Mouse (Mus musculus): Measurements from ENCODE around the gene Ppp1r16b. TPM values are rescaled to one million over a fixed set of nuclear protein-coding genes. Genes with fewer than 3 reads are reported as not detected.

The Ppp1r16b gene
- total and polyA plus RNA-seq, 3 experiments: 0.16 to 0.75 TPM; not detected in 1

DNA sequence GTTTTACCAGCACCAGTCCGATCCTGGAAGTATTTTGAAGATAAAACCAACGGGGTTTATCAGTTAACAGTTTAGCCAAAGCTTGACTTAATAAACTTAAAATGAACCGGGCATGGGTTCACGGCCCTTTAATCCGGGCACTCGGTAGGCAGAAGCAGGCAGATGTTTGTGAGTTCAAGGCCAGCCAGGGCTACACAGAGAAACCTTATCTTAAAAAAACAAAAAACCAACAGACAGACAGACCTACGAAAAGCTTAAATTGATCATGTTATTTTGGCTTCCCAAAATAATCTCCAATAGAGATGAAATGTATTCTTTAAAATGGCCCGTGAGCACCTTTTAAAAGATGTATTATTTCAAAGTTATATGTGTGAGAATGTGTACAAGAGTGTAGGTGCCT lies 39.5 kb upstream of the Ppp1r16b start:
- H3K4me1 ChIP-seq (ENCODE audit: insufficient read depth, low read depth, low read length): peaks cover 33% of the 10 kb centered on the region
- ATAC-seq (ENCODE audit: extremely low read depth, insufficient number of reproducible peaks, low FRiP score, poor library complexity, severe bottlenecking) (no peak), DNase-seq (ENCODE audit: low spot score) (no peak)
- H3K9me3 ChIP-seq (replicated peaks): no peaks in the 10 kb centered on the region
- H3K4me3 ChIP-seq (ENCODE audit: low read depth, low read length): peak overlapping the region; percentile 96
- TF ChIP-seq TAL1 (conservative IDR thresholded peaks at IDR 0.05; ENCODE audit: low read depth, low read length): no peak
- no peak for TF ChIP-seq POLR2AphosphoS5 (IDR thresholded peaks at IDR 0.05; ENCODE audit: insufficient replicate concordance, low read depth, low read length)
- TF ChIP-seq GATA2 (IDR thresholded peaks at IDR 0.05; ENCODE audit: borderline replicate concordance, low read depth, low read length): no peak
- TF ChIP-seq GATA1 (IDR thresholded peaks at IDR 0.05; ENCODE audit: borderline replicate concordance, low read length): no peak
- no peak for TF ChIP-seq CTCF (IDR thresholded peaks at IDR 0.05; ENCODE audit: low read depth, low read length)
- peaks cover 9% of the 10 kb centered on the region for H3K27me3 ChIP-seq (ENCODE audit: insufficient read depth, low read length)
- peaks cover 46% of the 10 kb centered on the region for H3K36me3 ChIP-seq (replicated peaks)

DNA sequence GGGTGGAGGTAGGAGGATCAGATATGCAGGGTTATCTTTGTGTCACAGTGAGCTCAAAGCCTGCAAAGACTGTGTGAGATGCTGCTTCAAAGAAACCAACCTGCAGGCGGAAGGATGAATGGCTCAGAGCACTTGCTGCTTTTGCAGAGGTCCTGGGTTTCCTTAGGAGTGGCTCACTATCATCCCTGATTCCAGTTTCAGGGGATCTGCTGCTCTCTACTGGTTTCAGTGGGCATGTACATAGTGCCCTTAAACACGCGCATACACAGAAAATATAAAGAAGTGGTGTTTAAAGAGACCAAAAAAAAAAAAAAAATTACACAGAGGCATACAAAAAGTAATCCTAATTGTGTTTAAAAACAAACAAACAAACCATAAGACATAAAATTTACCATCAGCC lies 36.3 kb upstream of the Ppp1r16b start:
- no peaks in the 10 kb centered on the region for H3K27me3 ChIP-seq (ENCODE audit: insufficient read depth, low read length)
- peak; percentile 36; the same call in 1 of the 2 replicates for ATAC-seq (ENCODE audit: extremely low read depth, insufficient number of reproducible peaks, low FRiP score, poor library complexity, severe bottlenecking)
- TF ChIP-seq CTCF (IDR thresholded peaks at IDR 0.05; ENCODE audit: low read depth, low read length) (no peak), GATA2 (IDR thresholded peaks at IDR 0.05; ENCODE audit: borderline replicate concordance, low read depth, low read length) (no peak), POLR2AphosphoS5 (IDR thresholded peaks at IDR 0.05; ENCODE audit: insufficient replicate concordance, low read depth, low read length) (no peak), GATA1 (IDR thresholded peaks at IDR 0.05; ENCODE audit: borderline replicate concordance, low read length) (no peak), TAL1 (conservative IDR thresholded peaks at IDR 0.05; ENCODE audit: low read depth, low read length) (no peak)
- DNase-seq (ENCODE audit: low spot score): no peak
- H3K36me3 ChIP-seq (replicated peaks): peaks cover 78% of the 10 kb centered on the region
- H3K4me3 ChIP-seq (ENCODE audit: low read depth, low read length): no peak overlapping the region
- H3K4me1 ChIP-seq (ENCODE audit: insufficient read depth, low read depth, low read length): peaks cover 33% of the 10 kb centered on the region
- H3K9me3 ChIP-seq (replicated peaks): no peaks in the 10 kb centered on the region

DNA sequence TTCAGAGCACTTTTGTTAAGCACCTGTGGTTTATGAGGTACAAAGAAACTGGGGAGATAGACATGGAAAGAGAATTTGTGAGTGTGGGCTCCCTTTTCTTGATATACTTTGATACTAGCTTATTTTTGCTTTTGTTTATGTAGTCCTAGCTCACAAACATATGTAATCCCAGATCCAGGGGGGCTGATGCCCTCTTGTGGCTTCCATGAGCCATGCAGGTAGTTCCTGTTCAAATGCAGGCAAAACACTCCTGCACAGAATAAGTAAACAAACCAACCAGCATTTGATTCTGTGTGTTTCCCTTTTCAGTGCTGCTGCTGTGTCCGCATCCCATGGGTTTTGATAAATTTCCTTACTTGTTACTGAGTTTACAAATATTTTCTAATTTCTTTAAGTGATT lies 35.8 kb upstream of the Ppp1r16b start:
- Histone ChIP-seq H3K27me3 (ENCODE audit: insufficient read depth, low read length) (no peaks in the 10 kb centered on the region), H3K36me3 (replicated peaks) (peaks cover 81% of the 10 kb centered on the region), H3K4me1 (ENCODE audit: insufficient read depth, low read depth, low read length) (peaks cover 32% of the 10 kb centered on the region), H3K9me3 (replicated peaks) (no peaks in the 10 kb centered on the region), H3K4me3 (ENCODE audit: low read depth, low read length) (no peak overlapping the region)
- ATAC-seq (ENCODE audit: extremely low read depth, insufficient number of reproducible peaks, low FRiP score, poor library complexity, severe bottlenecking) (no peak), DNase-seq (ENCODE audit: low spot score) (no peak)
- TF ChIP-seq TAL1 (conservative IDR thresholded peaks at IDR 0.05; ENCODE audit: low read depth, low read length): no peak
- no peak for TF ChIP-seq GATA1 (IDR thresholded peaks at IDR 0.05; ENCODE audit: borderline replicate concordance, low read length)
- TF ChIP-seq GATA2 (IDR thresholded peaks at IDR 0.05; ENCODE audit: borderline replicate concordance, low read depth, low read length): no peak
- no peak; the same call in 1 of the 2 replicates for TF ChIP-seq CTCF (IDR thresholded peaks at IDR 0.05; ENCODE audit: low read depth, low read length)
- no peak for TF ChIP-seq POLR2AphosphoS5 (IDR thresholded peaks at IDR 0.05; ENCODE audit: insufficient replicate concordance, low read depth, low read length)

DNA sequence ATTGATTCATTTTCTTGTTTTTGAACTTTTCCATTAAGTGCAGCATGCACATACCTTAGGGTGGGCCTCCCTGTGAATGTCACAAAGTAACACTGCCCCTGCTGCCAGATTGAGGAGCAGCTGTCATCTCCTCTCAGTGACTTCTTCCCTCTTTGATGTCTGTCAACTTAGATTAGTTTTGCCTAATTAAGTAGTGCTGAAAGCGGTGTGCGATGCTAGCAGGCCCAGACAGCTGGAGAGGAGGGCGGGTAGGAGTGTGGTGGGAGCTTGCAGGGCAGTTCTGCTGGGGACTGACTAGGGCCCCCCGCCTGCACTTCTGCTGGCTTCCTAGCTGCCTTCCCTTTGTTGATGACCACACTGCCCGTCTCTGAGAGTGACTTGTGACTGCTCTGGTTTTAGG lies 33.3 kb upstream of the Ppp1r16b start:
- DNase-seq (ENCODE audit: low spot score): no peak
- H3K36me3 ChIP-seq (replicated peaks): peaks cover 98% of the 10 kb centered on the region

DNA sequence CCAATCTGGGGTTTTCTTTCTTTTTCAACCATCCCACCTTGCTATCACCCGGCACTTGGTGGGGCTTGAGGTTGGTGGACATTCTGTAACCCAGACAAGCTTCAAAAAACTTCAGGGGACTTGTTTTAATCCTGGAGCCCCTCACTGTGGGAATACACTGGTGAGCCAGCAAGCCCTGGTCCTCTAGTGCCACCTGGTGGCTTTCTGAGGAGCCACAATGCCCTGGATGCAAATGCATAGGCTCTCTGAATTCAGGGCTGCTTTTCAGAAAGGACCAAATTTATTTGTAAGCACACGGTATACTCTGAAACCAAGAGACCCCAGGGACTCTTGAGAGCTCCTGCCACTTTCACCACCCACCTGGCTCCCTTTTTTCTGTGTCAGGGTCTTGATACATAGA lies 23.3 kb upstream of the Ppp1r16b start:
- Histone ChIP-seq H3K36me3 (replicated peaks) (peaks cover 75% of the 10 kb centered on the region), H3K27me3 (ENCODE audit: insufficient read depth, low read length) (no peaks in the 10 kb centered on the region), H3K4me3 (ENCODE audit: low read depth, low read length) (no peak overlapping the region), H3K4me1 (ENCODE audit: insufficient read depth, low read depth, low read length) (peaks cover 10% of the 10 kb centered on the region), H3K9me3 (replicated peaks) (no peaks in the 10 kb centered on the region)
- TF ChIP-seq CTCF (IDR thresholded peaks at IDR 0.05; ENCODE audit: low read depth, low read length) (peak; percentile 92), GATA2 (IDR thresholded peaks at IDR 0.05; ENCODE audit: borderline replicate concordance, low read depth, low read length) (no peak)
- DNase-seq (ENCODE audit: low spot score) (peak; percentile 36), ATAC-seq (ENCODE audit: extremely low read depth, insufficient number of reproducible peaks, low FRiP score, poor library complexity, severe bottlenecking) (peak; percentile 54; the same call in 1 of the 2 replicates)

More for the DNA sequence above, 33.3 kb upstream of the Ppp1r16b start:
- peaks cover 19% of the 10 kb centered on the region for H3K4me1 ChIP-seq (ENCODE audit: insufficient read depth, low read depth, low read length)
- no peaks in the 10 kb centered on the region for H3K27me3 ChIP-seq (ENCODE audit: insufficient read depth, low read length)
- H3K9me3 ChIP-seq (replicated peaks): no peaks in the 10 kb centered on the region
- ATAC-seq (ENCODE audit: extremely low read depth, insufficient number of reproducible peaks, low FRiP score, poor library complexity, severe bottlenecking): no peak
- TF ChIP-seq GATA2 (IDR thresholded peaks at IDR 0.05; ENCODE audit: borderline replicate concordance, low read depth, low read length) (no peak), POLR2AphosphoS5 (IDR thresholded peaks at IDR 0.05; ENCODE audit: insufficient replicate concordance, low read depth, low read length) (no peak), TAL1 (conservative IDR thresholded peaks at IDR 0.05; ENCODE audit: low read depth, low read length) (no peak), CTCF (IDR thresholded peaks at IDR 0.05; ENCODE audit: low read depth, low read length) (no peak)
- no peak overlapping the region for H3K4me3 ChIP-seq (ENCODE audit: low read depth, low read length)

DNA sequence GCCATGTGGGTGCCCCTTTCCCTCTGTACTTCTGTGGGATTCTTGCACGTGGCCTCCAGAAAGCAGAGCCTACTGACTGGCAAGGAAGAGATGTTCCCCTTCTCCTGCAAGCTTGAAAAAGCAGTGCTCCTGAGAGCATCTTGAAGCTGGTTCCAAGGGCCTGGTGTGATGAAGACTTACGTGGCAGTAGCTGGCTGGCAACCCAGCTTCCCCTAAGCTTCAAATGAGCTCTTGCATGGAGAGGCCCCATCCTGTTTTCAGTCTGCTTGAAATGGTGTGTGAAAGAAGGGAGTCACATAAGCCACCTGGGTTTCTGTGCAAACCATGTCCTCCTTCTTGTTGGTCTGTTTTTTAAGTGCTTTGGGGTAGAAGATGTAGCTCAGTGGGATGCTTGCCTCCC lies 22.6 kb upstream of the Ppp1r16b start:
- no peaks in the 10 kb centered on the region for H3K9me3 ChIP-seq (replicated peaks)
- H3K36me3 ChIP-seq (replicated peaks): peaks cover 68% of the 10 kb centered on the region
- no peak overlapping the region for H3K4me3 ChIP-seq (ENCODE audit: low read depth, low read length)
- ATAC-seq (ENCODE audit: extremely low read depth, insufficient number of reproducible peaks, low FRiP score, poor library complexity, severe bottlenecking): no peak
- DNase-seq (ENCODE audit: low spot score): no peak
- H3K4me1 ChIP-seq (ENCODE audit: insufficient read depth, low read depth, low read length): peaks cover 10% of the 10 kb centered on the region
- no peaks in the 10 kb centered on the region for H3K27me3 ChIP-seq (ENCODE audit: insufficient read depth, low read length)
- TF ChIP-seq GATA1 (IDR thresholded peaks at IDR 0.05; ENCODE audit: borderline replicate concordance, low read length) (no peak), CTCF (IDR thresholded peaks at IDR 0.05; ENCODE audit: low read depth, low read length) (no peak), GATA2 (IDR thresholded peaks at IDR 0.05; ENCODE audit: borderline replicate concordance, low read depth, low read length) (no peak), POLR2AphosphoS5 (IDR thresholded peaks at IDR 0.05; ENCODE audit: insufficient replicate concordance, low read depth, low read length) (no peak), TAL1 (conservative IDR thresholded peaks at IDR 0.05; ENCODE audit: low read depth, low read length) (no peak)
